Mouse (Mus musculus) limb, embryonic 14.5 days (tissue): Measurements from ENCODE around the gene Ccdc134. TPM values are rescaled to one million over a fixed set of nuclear protein-coding genes. Genes with fewer than 3 reads are reported as not detected.
A peak's percentile ranks its signal among the peaks of the same experiment; 100 is the strongest.

Experiments used
- ATAC-seq: fragments of 200-750 bp; cut with Nextera tagmentation; 2 replicates; pipeline ENCODE4 v1.8.0; 2017; ENCODE audit warnings: low read depth, moderate number of reproducible peaks, moderate TSS enrichment; ENCODE audit not compliant: low FRiP score
- DNase-seq: peaks from one replicate; pipeline ENCODE4 v3.0.0-alpha.2; 2015; ENCODE audit warnings: low spot score
- H3K27ac ChIP-seq: fragments of 300-500 bp; sonication (generic); replicated peaks from 2 replicates; pipeline ENCODE4 v1.5.1; 2014; ENCODE audit warnings: low read depth, mild to moderate bottlenecking, low read length, moderate library complexity, mixed read lengths
- H3K27me3 ChIP-seq: fragments of 300-500 bp; sonication (generic); 2 replicates; pipeline ENCODE4 v1.6.1; 2014; ENCODE audit warnings: low read length, mixed read lengths; ENCODE audit not compliant: control insufficient read depth, insufficient read depth
- H3K36me3 ChIP-seq: fragments of 300-500 bp; sonication (generic); 2 replicates; pipeline ENCODE4 v1.6.1; 2014; ENCODE audit warnings: mild to moderate bottlenecking, low read length, moderate library complexity, mixed read lengths; ENCODE audit not compliant: control insufficient read depth, insufficient read depth
- H3K4me1 ChIP-seq: fragments of 300-500 bp; sonication (generic); 2 replicates; pipeline ENCODE4 v1.6.1; 2014; ENCODE audit warnings: antibody characterized with exemption, low read length, mixed read lengths; ENCODE audit not compliant: control insufficient read depth, insufficient read depth
- H3K4me2 ChIP-seq: fragments of 300-500 bp; sonication (generic); replicated peaks from 2 replicates; pipeline ENCODE4 v1.6.1; 2014; ENCODE audit warnings: low read depth, mild to moderate bottlenecking, low read length, moderate library complexity; ENCODE audit not compliant: severe bottlenecking
- H3K4me3 ChIP-seq: fragments of 300-500 bp; sonication (generic); replicated peaks from 2 replicates; pipeline ENCODE4 v1.5.1; 2014; ENCODE audit warnings: low read length
- H3K9ac ChIP-seq: fragments of 300-500 bp; sonication (generic); 2 replicates; pipeline ENCODE4 v1.6.1; 2014; ENCODE audit warnings: mild to moderate bottlenecking, low read depth, low read length, moderate library complexity; ENCODE audit not compliant: severe bottlenecking
- H3K9me3 ChIP-seq: fragments of 300-500 bp; sonication (generic); 2 replicates; pipeline ENCODE4 v1.6.1; 2016; ENCODE audit warnings: low read length; ENCODE audit not compliant: control insufficient read depth
- POLR2A ChIP-seq: fragments of 200-500 bp; IDR thresholded peaks from 2 replicates; pipeline ENCODE4 v1.8.0; 2012; ENCODE audit warnings: inconsistent platforms, mild to moderate bottlenecking, moderate library complexity, borderline replicate concordance; ENCODE audit not compliant: insufficient read depth, insufficient read length; ENCODE audit errors: extremely low read depth
- WGBS: fragments of 180-500 bp; shearing (Covaris S2); extraction: QIAGEN DNeasy Blood & Tissue Kit; methylation state at CpG from one replicate; pipeline ENCODE4 v1.1.7; 2014; 5-methylcytosine and 5-hydroxymethylcytosine counted together
- polyA plus RNA-seq, 2 experiments: library from polyadenylated mRNA; depleted of rRNA in 1 of 2; stranded (reverse) in 1 of 2; unstranded in 1 of 2; fragments of >200 nt; fragmentation: Nextera tagmentation in 1 of 2; extraction: Ambion mirVana in 1 of 2; gene quantifications; 2 replicates each; pipeline versions ENCODE4 v1.2.1 to v1.2.3; 2012 to 2014

Gene Ccdc134
- polyA plus RNA-seq (2012; rRNA removed) (39.6 and 40.7 TPM in 2 replicates), polyA plus RNA-seq (2014; fragmentation: Nextera tagmentation; extraction: Ambion mirVana) (26.4 and 28.3 TPM in 2 replicates)

- DNase-seq (peak; percentile 96), ATAC-seq (peak; percentile 99)
- H3K27ac ChIP-seq: peak within 1 kb of the TSS; percentile 67
- TF ChIP-seq POLR2A: peak; percentile 53; the same call in 1 of the 2 replicates
- under 1% methylated on average over 65 of the region's 74 CpGs for WGBS
- peak within 1 kb of the TSS; percentile 77 for H3K9ac ChIP-seq
- H3K27me3 ChIP-seq: no peaks in the 10 kb centered on the region
- peaks cover 13% of the 10 kb centered on the region for H3K4me1 ChIP-seq
- no peaks in the 10 kb centered on the region for H3K9me3 ChIP-seq
- H3K36me3 ChIP-seq: no peaks in the 10 kb centered on the region; the same call in 1 of the 2 replicates
- H3K4me3 ChIP-seq: peak within 1 kb of the TSS; percentile 82
- peak within 1 kb of the TSS; percentile 90 for H3K4me2 ChIP-seq
These were observed at the start of gene Ccdc134 for GRCm38 (mm10) chr15:82127426-82128374. Gene Ccdc134, plus strand, starts transcription at chr15:82127922.

GRCm38 (mm10) chr15:82079883-82080282, 47.8 kb upstream of the Ccdc134 start:
- Histone ChIP-seq H3K4me3 (no peak overlapping the region), H3K4me1 (no peaks in the 10 kb centered on the region), H3K27me3 (no peaks in the 10 kb centered on the region), H3K4me2 (no peak overlapping the region), H3K9me3 (no peaks in the 10 kb centered on the region), H3K9ac (no peak overlapping the region), H3K36me3 (no peaks in the 10 kb centered on the region), H3K27ac (no peak overlapping the region)
- no peak for TF ChIP-seq POLR2A
- DNase-seq (no peak), ATAC-seq (no peak)
- 60% methylated on average over 10 of the region's 10 CpGs for WGBS

DNA sequence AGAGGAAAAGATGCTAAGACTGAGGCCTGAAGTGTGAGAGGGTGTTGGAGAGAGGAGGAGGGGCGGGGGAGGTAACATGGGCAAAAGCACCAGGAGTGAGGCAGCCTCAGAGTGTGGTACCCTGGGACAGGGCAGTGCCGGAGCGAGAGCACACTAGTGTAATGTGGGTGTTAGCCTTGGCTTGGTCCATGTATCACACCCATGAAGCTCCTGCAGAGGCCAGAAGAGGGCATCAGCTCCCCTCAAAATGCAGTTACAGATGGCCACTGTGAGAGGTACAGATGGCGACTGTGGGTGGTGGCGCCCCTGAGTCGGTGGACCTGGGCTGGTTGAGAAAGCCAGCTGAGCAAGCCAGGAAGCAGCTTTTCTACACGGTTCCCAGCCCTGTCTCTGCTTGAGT, 46.6 kb upstream of the Ccdc134 start:
- no peaks in the 10 kb centered on the region for H3K9me3 ChIP-seq
- no peak overlapping the region for H3K27ac ChIP-seq
- H3K4me2 ChIP-seq: no peak overlapping the region
- TF ChIP-seq POLR2A: no peak
- DNase-seq (no peak), ATAC-seq (no peak)
- H3K4me1 ChIP-seq: no peaks in the 10 kb centered on the region
- H3K36me3 ChIP-seq: no peaks in the 10 kb centered on the region
- no peak overlapping the region for H3K9ac ChIP-seq
- H3K4me3 ChIP-seq: no peak overlapping the region
- WGBS: 39% methylated on average over 7 of the region's 7 CpGs
- H3K27me3 ChIP-seq: no peaks in the 10 kb centered on the region

DNA sequence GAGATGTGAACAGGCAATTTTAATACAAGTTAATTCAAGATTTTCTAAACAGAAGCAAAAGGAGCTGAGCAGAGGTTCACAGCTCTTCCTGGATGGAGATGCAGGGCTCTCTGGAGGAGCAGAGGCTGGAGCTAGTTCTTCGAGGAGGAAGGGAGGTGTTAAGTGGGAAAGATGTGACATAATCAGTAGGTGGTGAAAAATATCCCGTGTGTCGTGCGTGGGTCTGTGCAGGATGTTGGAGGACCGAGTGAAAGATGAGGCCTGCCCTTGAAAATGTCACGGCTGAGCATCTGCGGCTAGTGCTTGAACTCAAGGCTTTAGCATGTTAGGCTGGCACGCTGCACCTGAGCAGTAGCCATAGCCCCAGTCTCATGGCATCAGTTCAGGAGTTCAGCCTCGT, 42.1 kb upstream of the Ccdc134 start:
- H3K4me1 ChIP-seq: no peaks in the 10 kb centered on the region
- 82% methylated on average over 9 of the region's 9 CpGs for WGBS
- DNase-seq (no peak), ATAC-seq (no peak)
- no peaks in the 10 kb centered on the region for H3K36me3 ChIP-seq
- no peak overlapping the region for H3K9ac ChIP-seq
- no peak for TF ChIP-seq POLR2A
- no peak overlapping the region for H3K4me2 ChIP-seq
- no peak overlapping the region for H3K4me3 ChIP-seq
- no peak overlapping the region for H3K27ac ChIP-seq
- no peaks in the 10 kb centered on the region for H3K27me3 ChIP-seq
- no peaks in the 10 kb centered on the region for H3K9me3 ChIP-seq

DNA sequence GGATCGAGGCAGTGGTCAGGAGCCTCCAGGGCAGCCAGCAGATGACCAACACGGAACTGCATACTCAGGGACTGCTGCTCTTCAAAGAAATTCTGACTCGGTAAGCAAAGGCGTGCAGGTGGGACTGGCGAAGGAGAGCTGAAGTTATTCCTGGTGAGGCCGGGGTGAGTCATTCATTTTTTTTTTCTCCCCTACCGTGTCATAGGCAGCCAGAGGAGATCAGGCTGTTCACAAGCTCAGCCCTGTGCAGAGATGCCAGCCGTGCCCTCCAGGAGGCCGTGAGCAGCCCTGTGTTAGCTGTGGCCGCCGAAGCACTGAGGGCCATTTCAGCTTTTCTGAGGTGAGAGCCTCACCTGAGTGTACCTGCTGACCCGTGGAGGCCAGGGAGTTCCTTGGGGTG, 41.6 kb upstream of the Ccdc134 start:
- ATAC-seq: no peak
- Histone ChIP-seq H3K27me3 (no peaks in the 10 kb centered on the region), H3K4me3 (no peak overlapping the region), H3K36me3 (no peaks in the 10 kb centered on the region), H3K9me3 (no peaks in the 10 kb centered on the region), H3K9ac (no peak overlapping the region), H3K4me1 (no peaks in the 10 kb centered on the region), H3K27ac (no peak overlapping the region), H3K4me2 (no peak overlapping the region)
- no peak for DNase-seq
- no peak for TF ChIP-seq POLR2A
- 77% methylated on average over 12 of the region's 12 CpGs for WGBS
